Mouse (Mus musculus) CD4-positive, CD25-positive, alpha-beta regulatory T cell, adult 2 months (primary cell): Measurements from ENCODE around the gene Ttc28.

Source experiments
- DNase-seq: peaks from one replicate; pipeline ENCODE4 v3.0.0-alpha.2; 2012; ENCODE audit warnings: low read depth, low spot score

Ttc28 gene

GRCm38 (mm10) chr5:110888596-110888995, 9.0 kb downstream of the Ttc28 start:
- no peak for DNase-seq

GRCm38 (mm10) chr5:110889945-110890344, 10.3 kb downstream of the Ttc28 start:
- no peak for DNase-seq

GRCm38 (mm10) chr5:110890561-110890960, 11.0 kb downstream of the Ttc28 start:
- DNase-seq = no peak

- no peak for DNase-seq
These were observed 17.6 kb downstream of the Ttc28 start for GRCm38 (mm10) chr5:110897114-110897788.

GRCm38 (mm10) chr5:110898169-110898568, 18.6 kb downstream of the Ttc28 start:
- DNase-seq = no peak

- no peak for DNase-seq
These were observed 19.2 kb downstream of the Ttc28 start for GRCm38 (mm10) chr5:110898785-110899184.

GRCm38 (mm10) chr5:110900331-110900730, 20.7 kb downstream of the Ttc28 start:
- DNase-seq = no peak

GRCm38 (mm10) chr5:110906708-110907107, 27.1 kb downstream of the Ttc28 start:
- no peak for DNase-seq

GRCm38 (mm10) chr5:110908879-110909278, 29.3 kb downstream of the Ttc28 start:
- peak; percentile 44 for DNase-seq

- DNase-seq = no peak
These were observed 30.5 kb downstream of the Ttc28 start for GRCm38 (mm10) chr5:110909955-110910589.

GRCm38 (mm10) chr5:110914859-110915258, 35.3 kb downstream of the Ttc28 start:
- DNase-seq = no peak

- DNase-seq = no peak
These were observed 36.6 kb downstream of the Ttc28 start for GRCm38 (mm10) chr5:110916241-110916640.

GRCm38 (mm10) chr5:110919541-110919940, 39.9 kb downstream of the Ttc28 start:
- no peak for DNase-seq

GRCm38 (mm10) chr5:110923336-110923735, 43.7 kb downstream of the Ttc28 start:
- no peak for DNase-seq

- no peak for DNase-seq
These were observed 45.0 kb downstream of the Ttc28 start for GRCm38 (mm10) chr5:110924636-110925035.

GRCm38 (mm10) chr5:110925804-110926203, 46.2 kb downstream of the Ttc28 start:
- DNase-seq = no peak

- no peak for DNase-seq
These were observed 48.7 kb downstream of the Ttc28 start for GRCm38 (mm10) chr5:110928289-110928688.

GRCm38 (mm10) chr5:110929306-110929705, 49.7 kb downstream of the Ttc28 start:
- no peak for DNase-seq

- peak; percentile 3 for DNase-seq
These were observed 57.0 kb downstream of the Ttc28 start for GRCm38 (mm10) chr5:110936606-110937005.

- no peak for DNase-seq
These were observed 64.7 kb downstream of the Ttc28 start for GRCm38 (mm10) chr5:110944326-110944725.

GRCm38 (mm10) chr5:110948476-110949399, 69.1 kb downstream of the Ttc28 start:
- no peak for DNase-seq

- DNase-seq = no peak
These were observed 70.2 kb downstream of the Ttc28 start for GRCm38 (mm10) chr5:110949791-110950190.
